In the genomic region with DNA sequence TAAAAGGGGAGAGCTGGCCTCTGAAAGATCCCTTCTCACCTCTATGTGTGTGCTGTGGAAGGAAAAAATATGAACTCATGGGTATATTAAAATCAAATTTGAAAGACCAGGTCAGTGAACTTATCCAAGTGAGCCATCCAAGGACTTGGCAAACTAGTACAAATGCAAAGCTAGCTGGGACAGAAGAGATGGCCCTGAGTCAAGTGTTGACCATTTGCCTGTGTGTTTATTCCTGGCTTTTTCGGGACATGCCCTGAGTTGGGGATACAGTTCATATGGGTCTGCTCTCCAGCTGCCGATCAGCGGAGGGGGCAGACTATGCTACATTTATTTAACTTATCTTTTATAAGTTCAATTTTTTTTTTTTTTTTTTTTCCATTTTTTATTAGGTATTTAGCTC, we compare ENCODE assay signal across 32 mouse cellular contexts. TPM values are rescaled to one million over a fixed set of nuclear protein-coding genes. Genes with fewer than 3 reads are reported as not detected.
"Had no signal": no experiment of that assay in that cellular context is flagged by ENCODE, and none has a peak within 500 bp of the region (broad histone marks: within the 10 kb centered on the region; RNA-seq: fewer than 3 reads in every experiment).

No protein-coding gene starts in this region.

RNA-seq across cellular contexts. Expression of gene 4931422A03Rik, which starts 19.3 kb away (rescaled TPM):
- total RNA-seq: forebrain, postnatal 0 days; gastrocnemius, adult 18-20 months; gastrocnemius, adult 2 months; gastrocnemius, adult 8-10 months; gastrocnemius, postnatal 10 days; gastrocnemius, postnatal 14 days; gastrocnemius, postnatal 25 days; gastrocnemius, postnatal 36 days; gastrocnemius, postnatal 4 days; heart, adult 18-20 months; heart, adult 2 months; heart, adult 8-10 months had no signal
- polyA plus RNA-seq: cerebellum, adult 2 months; cortical plate, adult 2 months; erythroblast, embryonic 14.5 days; frontal cortex, adult 2 months; heart, adult 2 months had no signal

RNA-seq across cellular contexts. Expression of gene Gm10912, which starts 56.8 kb away (rescaled TPM):
- total RNA-seq: common myeloid progenitor, adult 5-6 weeks; forebrain, postnatal 0 days had no signal
- polyA plus RNA-seq: embryonic facial prominence, embryonic 10.5 days; embryonic facial prominence, embryonic 11.5 days; embryonic facial prominence, embryonic 12.5 days; embryonic facial prominence, embryonic 14.5 days; erythroblast, embryonic 14.5 days; forebrain, embryonic 10.5 days; forebrain, embryonic 11.5 days; forebrain, embryonic 12.5 days; forebrain, embryonic 13.5 days; forebrain, embryonic 14.5 days; forebrain, embryonic 15.5 days; forebrain, embryonic 16.5 days; forebrain, postnatal 0 days had no signal

RNA-seq across cellular contexts. Expression of gene Gm10799, which starts 59.5 kb away (rescaled TPM):
- total RNA-seq: common myeloid progenitor, adult 5-6 weeks; forebrain, postnatal 0 days; gastrocnemius, adult 18-20 months; gastrocnemius, adult 2 months; gastrocnemius, adult 8-10 months; gastrocnemius, postnatal 10 days; gastrocnemius, postnatal 14 days; gastrocnemius, postnatal 25 days; gastrocnemius, postnatal 36 days; gastrocnemius, postnatal 4 days; granulocyte monocyte progenitor cell, adult 5-6 weeks; heart, adult 18-20 months; heart, adult 2 months; heart, adult 8-10 months had no signal
- polyA plus RNA-seq: cerebellum, adult 2 months; cortical plate, adult 2 months; embryonic facial prominence, embryonic 10.5 days; embryonic facial prominence, embryonic 11.5 days; embryonic facial prominence, embryonic 12.5 days; embryonic facial prominence, embryonic 13.5 days; embryonic facial prominence, embryonic 14.5 days; embryonic facial prominence, embryonic 15.5 days; erythroblast, embryonic 14.5 days; forebrain, embryonic 10.5 days; forebrain, embryonic 11.5 days; forebrain, embryonic 12.5 days; forebrain, embryonic 13.5 days; forebrain, embryonic 14.5 days; forebrain, embryonic 15.5 days; forebrain, embryonic 16.5 days; forebrain, postnatal 0 days; frontal cortex, adult 2 months; gonadal fat pad, adult 2 months; heart, adult 2 months had no signal
